Mouse (Mus musculus) heart, adult 10 weeks (tissue): Measurements from ENCODE around the gene Dagla. TPM values are rescaled to one million over a fixed set of nuclear protein-coding genes. Genes with fewer than 3 reads are reported as not detected.

Experiments
- polyA plus RNA-seq: library from polyadenylated mRNA; stranded (reverse); fragments of 350-450 nt; fragmentation: Illumina TruSeq; extraction: RNeasy Lipid Tissue Mini Kit (QIAGEN cat#74804); gene quantifications from one replicate; pipeline ENCODE4 v1.2.3, GENCODE M21; 2014; ENCODE audit warnings: low read depth, low replicate concordance

Gene Dagla
- polyA plus RNA-seq: 2.4 TPM

DNA sequence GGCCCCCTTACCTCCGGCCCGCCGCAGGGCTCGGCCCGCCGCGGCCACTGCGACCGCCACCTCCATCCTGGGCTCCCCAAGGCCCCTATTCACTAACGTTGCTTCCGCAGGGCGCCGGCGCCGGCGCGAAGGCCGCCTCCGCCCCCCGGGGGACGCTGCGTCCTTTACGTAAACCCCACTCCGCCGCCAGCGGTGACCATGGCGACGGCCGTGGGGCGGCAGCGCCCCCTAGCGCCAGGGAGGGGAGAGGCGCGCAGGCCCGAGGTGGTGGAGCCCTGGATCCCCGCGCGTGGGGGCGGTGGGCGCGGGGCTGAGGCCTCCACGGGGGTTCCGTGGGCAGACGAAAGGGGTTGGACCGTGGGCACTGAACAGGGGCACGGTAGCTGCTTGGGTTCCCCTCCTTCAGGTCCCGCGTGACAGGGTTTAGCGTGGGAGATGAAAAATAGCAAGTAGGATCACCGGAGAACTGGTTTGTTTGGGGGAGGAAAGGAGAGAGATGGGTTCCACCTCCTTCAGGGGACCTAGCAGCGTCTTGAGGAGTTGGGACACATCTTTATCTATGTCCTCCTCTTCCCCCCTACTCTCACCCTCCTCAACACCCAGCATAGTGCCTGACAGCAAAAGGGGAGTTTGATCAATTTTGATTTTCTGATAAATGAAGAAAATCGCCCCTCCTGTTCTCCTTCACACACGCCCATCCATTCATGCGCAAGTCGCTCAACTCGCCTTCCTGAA, at the start of gene Dagla:
Gene Dagla, minus strand, starts transcription at position 68 of the 735 bp plus-strand sequence.

DNA sequence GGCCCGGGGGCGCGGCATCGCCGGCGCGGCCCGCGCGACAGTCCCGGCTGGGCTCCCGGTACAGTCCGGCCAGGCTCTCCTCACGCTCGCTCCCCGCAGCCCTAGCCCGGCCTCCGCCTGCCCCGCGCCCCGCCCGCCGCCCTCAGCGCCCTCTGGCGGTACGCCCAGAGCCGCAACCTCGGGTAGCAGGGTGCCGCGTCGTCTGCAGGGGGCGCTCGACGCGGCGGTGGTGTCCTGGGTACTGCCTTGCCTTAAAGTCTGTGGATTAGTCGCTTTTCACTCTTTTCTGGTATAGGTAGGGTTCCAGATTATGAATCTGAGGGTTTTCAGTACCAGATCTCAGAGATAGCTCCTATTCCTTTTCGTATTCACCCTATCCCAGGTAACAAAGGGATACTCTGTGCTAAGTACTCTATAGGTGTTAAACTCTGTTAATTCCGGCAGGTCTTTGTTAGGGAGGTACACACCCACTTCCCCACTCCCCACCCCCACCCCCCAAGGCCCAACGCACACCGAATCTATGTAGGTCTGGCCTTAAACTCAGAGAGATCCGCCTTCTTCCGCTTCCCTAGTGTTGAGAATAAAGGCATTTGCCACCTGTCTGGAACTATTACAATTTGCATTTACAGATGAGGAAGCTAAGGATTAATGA, 63.9 kb downstream of the Dagla start, which contains the start of gene Myrf:
Gene Myrf, minus strand, starts transcription at position 95 of the 652 bp plus-strand sequence.

DNA sequence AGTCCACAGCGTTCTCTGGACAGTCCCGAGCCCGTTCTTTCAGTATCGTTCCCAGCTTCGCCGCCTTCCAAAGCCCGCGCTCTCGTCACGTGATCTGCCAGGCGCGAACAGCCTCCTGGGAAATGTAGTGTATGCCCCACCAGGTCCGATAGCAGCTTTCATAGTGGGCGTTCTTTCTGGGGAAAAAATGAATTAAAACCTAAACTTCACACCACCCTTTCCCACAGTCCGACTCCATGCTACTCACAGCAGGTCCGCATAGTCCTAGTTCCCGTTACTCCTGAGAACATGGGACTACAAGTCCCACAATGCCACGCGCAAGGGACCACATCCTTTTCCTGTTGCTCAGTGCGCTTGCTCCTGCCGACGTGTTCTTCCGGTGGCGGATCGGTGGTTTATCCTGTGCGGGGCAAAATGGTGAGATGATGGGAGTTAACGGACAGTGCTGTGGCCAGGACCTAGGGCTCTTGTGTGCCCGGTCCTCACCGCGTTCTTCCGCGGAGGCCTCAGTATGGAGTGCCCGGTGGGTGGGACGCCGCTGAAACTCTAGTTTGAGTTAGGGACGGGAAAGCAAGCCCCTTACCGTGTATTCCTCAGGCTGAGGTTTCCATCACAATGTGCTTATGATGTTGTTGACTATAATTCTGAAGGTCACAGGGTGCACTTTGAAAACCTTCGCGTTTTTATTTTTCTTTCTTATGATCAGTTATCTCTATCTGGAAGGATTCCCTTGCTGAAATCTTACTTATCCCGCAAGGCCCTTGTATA, 100.6 kb downstream of the Dagla start, which contains the start of the genes Tmem258 and Fen1:
Gene Tmem258, plus strand, starts transcription at position 167 of the 768 bp plus-strand sequence.
Gene Fen1, minus strand, starts transcription at position 322 of the 768 bp plus-strand sequence.

Other genes starting within 250 kb of the Dagla start
- 9.2 TPM for gene Fads2, start 203.1 kb downstream of the Dagla start, polyA plus RNA-seq
- gene Fads1, start 122.0 kb downstream of the Dagla start, polyA plus RNA-seq: 18.3 TPM
- gene Tmem258, start 100.9 kb downstream of the Dagla start, polyA plus RNA-seq: 163 TPM
- 3.8 TPM for gene Fen1, start 100.7 kb downstream of the Dagla start, polyA plus RNA-seq
- gene Myrf, start 64.1 kb downstream of the Dagla start, polyA plus RNA-seq: 4.1 TPM
- gene Syt7, start 84.2 kb upstream of the Dagla start, polyA plus RNA-seq: 22.8 TPM
- gene Lrrc10b, start 152.6 kb upstream of the Dagla start, polyA plus RNA-seq: 0.34 TPM
- not detected for gene Ppp1r32, start 178.1 kb upstream of the Dagla start, polyA plus RNA-seq
- gene Cpsf7, start 220.4 kb upstream of the Dagla start, polyA plus RNA-seq: 37.0 TPM
- 69.1 TPM for gene Sdhaf2, start 221.3 kb upstream of the Dagla start, polyA plus RNA-seq